Mouse (Mus musculus) lung, adult 2 months (tissue): Measurements from ENCODE around the gene Foxb2.

Experiments used
- CTCF ChIP-seq: fragments of 200-500 bp; IDR thresholded peaks from 2 replicates; pipeline ENCODE4 v1.5.1; 2011; ENCODE audit warnings: mild to moderate bottlenecking, low read length, control low read depth; ENCODE audit not compliant: insufficient read depth
- POLR2A ChIP-seq: fragments of 200-500 bp; IDR thresholded peaks from 2 replicates; pipeline ENCODE4 v1.6.1; 2011; ENCODE audit warnings: low read depth, mild to moderate bottlenecking, control low read depth, low read length, borderline replicate concordance; ENCODE audit errors: extremely low read depth

DNA sequence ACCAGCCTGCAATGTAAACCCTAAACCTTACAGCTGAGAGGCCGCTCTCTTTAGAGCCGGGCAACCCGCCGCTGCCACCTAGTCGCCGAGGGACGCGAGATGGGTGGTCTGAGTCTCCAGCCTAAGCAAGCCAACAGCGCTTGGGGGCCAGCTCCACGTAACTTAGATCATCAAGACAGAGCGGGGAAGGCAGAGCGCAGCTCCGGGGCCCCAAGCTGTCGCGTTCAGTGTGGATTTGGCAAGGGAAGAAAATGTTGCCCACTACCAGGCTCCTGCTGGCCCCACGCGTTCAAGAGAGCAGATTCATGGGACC is 2.8 kb upstream of the Foxb2 start:
- no peak for TF ChIP-seq POLR2A
- no peak for TF ChIP-seq CTCF
